8 mouse cellular contexts compared by ENCODE assay signal in the genomic region with DNA sequence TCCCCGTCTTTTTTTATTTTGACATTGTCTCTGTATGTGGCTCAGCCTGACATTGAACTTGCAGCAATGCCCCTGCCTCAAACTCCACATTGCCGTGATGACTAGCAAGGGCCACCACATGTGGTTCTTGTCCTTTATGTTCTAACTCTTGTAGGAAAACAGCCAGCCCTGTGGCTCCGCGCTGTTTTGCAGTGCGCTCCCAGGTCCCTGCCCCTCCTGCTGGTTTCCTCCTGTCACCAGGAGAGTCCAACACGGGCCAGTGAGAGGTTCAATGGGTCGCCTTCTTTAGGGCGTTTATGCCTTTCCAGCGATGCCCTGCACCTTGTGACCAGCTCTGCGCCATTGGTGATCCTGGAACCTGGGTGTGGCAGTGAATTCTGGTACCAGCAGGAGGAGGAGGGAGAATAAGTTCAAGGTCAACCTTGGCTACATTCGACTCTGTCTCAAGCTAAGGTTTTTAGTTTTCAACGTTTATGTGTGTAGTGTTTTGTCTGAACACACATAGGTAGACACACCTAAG. TPM values are rescaled to one million over a fixed set of nuclear protein-coding genes. Genes with fewer than 3 reads are reported as not detected.
DNase-seq lines count a peak whose midpoint lies in the region; ATAC-seq and TF ChIP-seq lines count a peak whose summit lies in the region.

No protein-coding gene starts in this region.

- ATAC-seq in kidney, postnatal 0 days (replicated peaks; ENCODE audit: low FRiP score, low read depth), result peak; percentile 5; the same call in 1 of the 2 replicates
- peak; percentile 1 for ATAC-seq in hindbrain, postnatal 0 days
- peak; percentile 12 for ATAC-seq in midbrain, embryonic 16.5 days
- no peak for ATAC-seq in inflammation-experienced regulatory T-cells, adult 6 months

- TF ChIP-seq CTCF in kidney, postnatal 0 days (IDR thresholded peaks at IDR 0.05; ENCODE audit: low read depth), result peak; percentile 11; the same call in 1 of the 2 replicates
- peak; percentile 17; the same call in 1 of the 2 replicates for TF ChIP-seq CTCF in hindbrain, postnatal 0 days (IDR thresholded peaks at IDR 0.05; ENCODE audit: low read depth)

- peaks cover 19% of the 10 kb centered on the region for H3K27me3 ChIP-seq in kidney, postnatal 0 days (ENCODE audit: insufficient read depth, low read length)
- H3K27me3 ChIP-seq in embryonic facial prominence, embryonic 10.5 days (replicated peaks; ENCODE audit: low read depth, poor library complexity, severe bottlenecking), result peaks cover 35% of the 10 kb centered on the region
- no peaks in the 10 kb centered on the region for H3K27me3 ChIP-seq in hindbrain, postnatal 0 days (ENCODE audit: insufficient read depth, low read length)
- no peaks in the 10 kb centered on the region for H3K27me3 ChIP-seq in midbrain, embryonic 16.5 days (ENCODE audit: control insufficient read depth, insufficient read depth, low read depth, low read length)

- H3K4me1 ChIP-seq in kidney, postnatal 0 days (replicated peaks; ENCODE audit: insufficient read depth, low read length), result peaks cover 35% of the 10 kb centered on the region
- H3K4me1 ChIP-seq in embryonic facial prominence, embryonic 10.5 days, result peaks cover 79% of the 10 kb centered on the region
- H3K4me1 ChIP-seq in hindbrain, postnatal 0 days (ENCODE audit: insufficient read depth, low read length), result peaks cover 21% of the 10 kb centered on the region
- peaks cover 45% of the 10 kb centered on the region for H3K4me1 ChIP-seq in midbrain, embryonic 16.5 days (ENCODE audit: control insufficient read depth, insufficient read depth, low read length)

- peak overlapping the region; percentile 74 for H3K27ac ChIP-seq in kidney, postnatal 0 days
- H3K27ac ChIP-seq in embryonic facial prominence, embryonic 10.5 days (replicated peaks), result peak overlapping the region; percentile 96
- peak overlapping the region; percentile 54; the same call in 1 of the 2 replicates for H3K27ac ChIP-seq in hindbrain, postnatal 0 days
- H3K27ac ChIP-seq in midbrain, embryonic 16.5 days (ENCODE audit: low read length), result peak overlapping the region; percentile 97

- H3K4me2 ChIP-seq in kidney, postnatal 0 days (ENCODE audit: low read length), result peak overlapping the region; percentile 88
- peak overlapping the region; percentile 84 for H3K4me2 ChIP-seq in hindbrain, postnatal 0 days (ENCODE audit: low read depth, low read length)
- peak overlapping the region; percentile 94 for H3K4me2 ChIP-seq in midbrain, embryonic 16.5 days (ENCODE audit: low read length)

- H3K36me3 ChIP-seq in kidney, postnatal 0 days (ENCODE audit: insufficient read depth, low read length), result no peaks in the 10 kb centered on the region
- H3K36me3 ChIP-seq in embryonic facial prominence, embryonic 10.5 days (replicated peaks), result peaks cover 16% of the 10 kb centered on the region
- H3K36me3 ChIP-seq in hindbrain, postnatal 0 days (ENCODE audit: insufficient read depth, low read length), result no peaks in the 10 kb centered on the region
- H3K36me3 ChIP-seq in midbrain, embryonic 16.5 days (ENCODE audit: control insufficient read depth, insufficient read depth, low read length), result 0 out of 2 replicates have a peak, but pooled peaks cover 7% of the 10 kb centered on the region

- no peaks in the 10 kb centered on the region for H3K9me3 ChIP-seq in kidney, postnatal 0 days (replicated peaks; ENCODE audit: low read length)
- H3K9me3 ChIP-seq in embryonic facial prominence, embryonic 10.5 days, result no peaks in the 10 kb centered on the region
- H3K9me3 ChIP-seq in hindbrain, postnatal 0 days (ENCODE audit: low read length), result no peaks in the 10 kb centered on the region
- H3K9me3 ChIP-seq in midbrain, embryonic 16.5 days (replicated peaks; ENCODE audit: control insufficient read depth, low read length, poor library complexity, severe bottlenecking), result no peaks in the 10 kb centered on the region

- no peak for DNase-seq in kidney, postnatal 0 days (ENCODE audit: low spot score)
- no peak for DNase-seq in kidney, postnatal 36 days
- DNase-seq in embryonic facial prominence, embryonic 10.5 days (ENCODE audit: low spot score), result no peak
- DNase-seq in hindbrain, postnatal 0 days (ENCODE audit: low spot score), result no peak
- DNase-seq in urinary bladder, postnatal 36 days (ENCODE audit: low spot score in 2 of 2), result no peak
- no peak for DNase-seq in kidney, adult 9 months

- peak overlapping the region; percentile 41; the same call in 1 of the 2 replicates for H3K9ac ChIP-seq in kidney, postnatal 0 days (ENCODE audit: low read depth, low read length)
- H3K9ac ChIP-seq in hindbrain, postnatal 0 days (replicated peaks; ENCODE audit: low read length), result peak overlapping the region; percentile 9; the same call in 1 of the 2 replicates
- H3K9ac ChIP-seq in midbrain, embryonic 16.5 days (ENCODE audit: low read depth, low read length), result peak overlapping the region; percentile 64

- 3% methylated on average over 12 of the region's 12 CpGs for WGBS in kidney, postnatal 0 days
- WGBS in embryonic facial prominence, embryonic 10.5 days, result 9% methylated on average over 12 of the region's 12 CpGs
- 6% methylated on average over 12 of the region's 12 CpGs for WGBS in hindbrain, postnatal 0 days
- WGBS in midbrain, embryonic 16.5 days, result 7% methylated on average over 12 of the region's 12 CpGs

- peak overlapping the region; percentile 54; the same call in 1 of the 2 replicates for H3K4me3 ChIP-seq in kidney, postnatal 0 days (replicated peaks; ENCODE audit: low read depth, low read length)
- peak overlapping the region; percentile 66 for H3K4me3 ChIP-seq in embryonic facial prominence, embryonic 10.5 days
- peak overlapping the region; percentile 38 for H3K4me3 ChIP-seq in hindbrain, postnatal 0 days (ENCODE audit: low read length)
- peak overlapping the region; percentile 56 for H3K4me3 ChIP-seq in midbrain, embryonic 16.5 days (ENCODE audit: low read depth, low read length)

RNA-seq across cellular contexts. Expression of gene Kcnn1, which starts 3.0 kb away (rescaled TPM):
- polyA plus RNA-seq in kidney, postnatal 0 days (2015; fragmentation: Nextera tagmentation; extraction: Ambion mirVana), result 4.2 and 5.5 TPM in 2 replicates
- 4.7 and 5.1 TPM in 2 replicates for polyA plus RNA-seq in embryonic facial prominence, embryonic 10.5 days (2016; fragmentation: Nextera tagmentation; extraction: Ambion mirVana)
- 29.8 and 33.6 TPM in 2 replicates for total RNA-seq in hindbrain, postnatal 0 days (2014; rRNA removed)
- 7.8 and 10.8 TPM in 2 replicates for polyA plus RNA-seq in hindbrain, postnatal 0 days (2015; fragmentation: Nextera tagmentation; extraction: Ambion mirVana)
- polyA plus RNA-seq in midbrain, embryonic 16.5 days (2015; fragmentation: Nextera tagmentation; extraction: Ambion mirVana), result 15.4 and 16.1 TPM in 2 replicates
- polyA plus RNA-seq in inflammation-experienced regulatory T-cells, adult 6 months (2017; shearing (Covaris generic)), result not detected

RNA-seq across cellular contexts. Expression of gene Ccdc124, which starts 7.7 kb away (rescaled TPM):
- 87.2 and 90.3 TPM in 2 replicates for polyA plus RNA-seq in kidney, postnatal 0 days (2015; fragmentation: Nextera tagmentation; extraction: Ambion mirVana)
- polyA plus RNA-seq in embryonic facial prominence, embryonic 10.5 days (2016; fragmentation: Nextera tagmentation; extraction: Ambion mirVana), result 173 and 179 TPM in 2 replicates
- 36.0 and 45.1 TPM in 2 replicates for total RNA-seq in hindbrain, postnatal 0 days (2014; rRNA removed)
- polyA plus RNA-seq in hindbrain, postnatal 0 days (2015; fragmentation: Nextera tagmentation; extraction: Ambion mirVana), result 145 and 154 TPM in 2 replicates
- 167 and 182 TPM in 2 replicates for polyA plus RNA-seq in midbrain, embryonic 16.5 days (2015; fragmentation: Nextera tagmentation; extraction: Ambion mirVana)
- polyA plus RNA-seq in inflammation-experienced regulatory T-cells, adult 6 months (2017; shearing (Covaris generic)), result 100 to 1,000 TPM in 1 of 3 experiments, 10 to 100 TPM in 2; 54.2 to 120 (median 63.1) TPM

RNA-seq across cellular contexts. Expression of gene Slc5a5, which starts 26.5 kb away (rescaled TPM):
- 0.09 and 0.11 TPM in 2 replicates for polyA plus RNA-seq in kidney, postnatal 0 days (2015; fragmentation: Nextera tagmentation; extraction: Ambion mirVana)
- 0.30 and 0.40 TPM in 2 replicates for polyA plus RNA-seq in embryonic facial prominence, embryonic 10.5 days (2016; fragmentation: Nextera tagmentation; extraction: Ambion mirVana)
- 2.5 and 2.8 TPM in 2 replicates for total RNA-seq in hindbrain, postnatal 0 days (2014; rRNA removed)
- 4.2 and 4.3 TPM in 2 replicates for polyA plus RNA-seq in hindbrain, postnatal 0 days (2015; fragmentation: Nextera tagmentation; extraction: Ambion mirVana)
- 1.7 and 1.9 TPM in 2 replicates for polyA plus RNA-seq in midbrain, embryonic 16.5 days (2015; fragmentation: Nextera tagmentation; extraction: Ambion mirVana)
- polyA plus RNA-seq in inflammation-experienced regulatory T-cells, adult 6 months (2017; shearing (Covaris generic)), result not detected

RNA-seq across cellular contexts. Expression of gene Arrdc2, which starts 26.5 kb away (rescaled TPM):
- polyA plus RNA-seq in kidney, postnatal 0 days (2015; fragmentation: Nextera tagmentation; extraction: Ambion mirVana), result 6.8 and 7.5 TPM in 2 replicates
- polyA plus RNA-seq in embryonic facial prominence, embryonic 10.5 days (2016; fragmentation: Nextera tagmentation; extraction: Ambion mirVana), result 5.1 and 5.8 TPM in 2 replicates
- 12.1 and 17.1 TPM in 2 replicates for total RNA-seq in hindbrain, postnatal 0 days (2014; rRNA removed)
- 4.6 and 4.9 TPM in 2 replicates for polyA plus RNA-seq in hindbrain, postnatal 0 days (2015; fragmentation: Nextera tagmentation; extraction: Ambion mirVana)
- 6.7 and 8.1 TPM in 2 replicates for polyA plus RNA-seq in midbrain, embryonic 16.5 days (2015; fragmentation: Nextera tagmentation; extraction: Ambion mirVana)
- polyA plus RNA-seq in inflammation-experienced regulatory T-cells, adult 6 months (2017; shearing (Covaris generic)), result 1 to 10 TPM; 1.9 to 7.8 (median 3.7) TPM

RNA-seq across cellular contexts. Expression of gene Rpl18a, which starts 31.2 kb away (rescaled TPM):
- polyA plus RNA-seq in kidney, postnatal 0 days (2015; fragmentation: Nextera tagmentation; extraction: Ambion mirVana), result 5,183 and 5,941 TPM in 2 replicates
- 3,888 and 3,901 TPM in 2 replicates for polyA plus RNA-seq in embryonic facial prominence, embryonic 10.5 days (2016; fragmentation: Nextera tagmentation; extraction: Ambion mirVana)
- total RNA-seq in hindbrain, postnatal 0 days (2014; rRNA removed), result 1,411 and 1,940 TPM in 2 replicates
- 2,686 and 2,710 TPM in 2 replicates for polyA plus RNA-seq in hindbrain, postnatal 0 days (2015; fragmentation: Nextera tagmentation; extraction: Ambion mirVana)
- polyA plus RNA-seq in midbrain, embryonic 16.5 days (2015; fragmentation: Nextera tagmentation; extraction: Ambion mirVana), result 1,781 and 1,796 TPM in 2 replicates
- over 10,000 TPM in 2 of 3 experiments, 1,000 to 10,000 TPM in 1; 6,080 to 11,053 (median 10,917) TPM for polyA plus RNA-seq in inflammation-experienced regulatory T-cells, adult 6 months (2017; shearing (Covaris generic))

Comparison
In these comparisons a context has a peak if more than half of its experiments do, and no peak if none do; other contexts are left out.
1. H3K9ac ChIP-seq: peak in every context shown above with its lines; median percentile 64 in midbrain, embryonic 16.5 days; 41 in kidney, postnatal 0 days; 9 in hindbrain, postnatal 0 days.